Mouse (Mus musculus): Measurements from ENCODE around the gene Ninj2.

GRCm38 (mm10) chr6:120065552-120066177 lies 27.5 kb upstream of the Ninj2 start:
- TF ChIP-seq CTCF (conservative IDR thresholded peaks at IDR 0.05; ENCODE audit: low read length), result no peak
- no peak for TF ChIP-seq POU5F1 (IDR thresholded peaks at IDR 0.05; ENCODE audit: borderline replicate concordance, low read length)

Data from E14TG2a.4 (cell line).